Mouse (Mus musculus) retina, postnatal 7 days (tissue): ENCODE results near the gene Pmm2.

Source experiments
- DNase-seq: peaks from one replicate; pipeline ENCODE4 v3.0.0-alpha.2; 2012; ENCODE audit warnings: low read depth, low spot score

The Pmm2 gene

GRCm38 (mm10) chr16:8678676-8679075 is 41.2 kb downstream of the Pmm2 start:
- no peak for DNase-seq

GRCm38 (mm10) chr16:8679780-8680179 is 42.3 kb downstream of the Pmm2 start:
- no peak for DNase-seq

GRCm38 (mm10) chr16:8680470-8680869 is 43.0 kb downstream of the Pmm2 start, which contains the start of gene Gm5767:
Gene Gm5767, plus strand, starts transcription at chr16:8680770.
- no peak for DNase-seq

- DNase-seq = no peak
These were observed 47.6 kb downstream of the Pmm2 start for GRCm38 (mm10) chr16:8685087-8685486.

- peak; percentile 60 for DNase-seq
These were observed 48.8 kb downstream of the Pmm2 start for GRCm38 (mm10) chr16:8686121-8686870.

GRCm38 (mm10) chr16:8686871-8687535 is 49.5 kb downstream of the Pmm2 start:
- DNase-seq = no peak

GRCm38 (mm10) chr16:8687559-8688112 is 50.2 kb downstream of the Pmm2 start:
- DNase-seq = no peak

GRCm38 (mm10) chr16:8689979-8690656 is 52.6 kb downstream of the Pmm2 start:
- DNase-seq = no peak

GRCm38 (mm10) chr16:8691206-8691605 is 53.7 kb downstream of the Pmm2 start:
- no peak for DNase-seq

- DNase-seq = no peak
These were observed 62.1 kb downstream of the Pmm2 start for GRCm38 (mm10) chr16:8699556-8699955.

- no peak for DNase-seq
These were observed 63.1 kb downstream of the Pmm2 start for GRCm38 (mm10) chr16:8700586-8700985.

- no peak for DNase-seq
These were observed 74.5 kb downstream of the Pmm2 start for GRCm38 (mm10) chr16:8711998-8712397.
